Mouse (Mus musculus) testis, adult 10 weeks (tissue): ENCODE results near the gene Cyp39a1. TPM values are rescaled to one million over a fixed set of nuclear protein-coding genes. Genes with fewer than 3 reads are reported as not detected.

Source experiments
- polyA plus RNA-seq: library from polyadenylated mRNA; stranded (reverse); fragments of 350-450 nt; fragmentation: Illumina TruSeq; extraction: RNeasy Lipid Tissue Mini Kit (QIAGEN cat#74804); gene quantifications from one replicate; pipeline ENCODE4 v1.2.3, GENCODE M21; 2014; ENCODE audit warnings: low read depth, low replicate concordance

Cyp39a1 gene
- 9.1 TPM for polyA plus RNA-seq

DNA sequence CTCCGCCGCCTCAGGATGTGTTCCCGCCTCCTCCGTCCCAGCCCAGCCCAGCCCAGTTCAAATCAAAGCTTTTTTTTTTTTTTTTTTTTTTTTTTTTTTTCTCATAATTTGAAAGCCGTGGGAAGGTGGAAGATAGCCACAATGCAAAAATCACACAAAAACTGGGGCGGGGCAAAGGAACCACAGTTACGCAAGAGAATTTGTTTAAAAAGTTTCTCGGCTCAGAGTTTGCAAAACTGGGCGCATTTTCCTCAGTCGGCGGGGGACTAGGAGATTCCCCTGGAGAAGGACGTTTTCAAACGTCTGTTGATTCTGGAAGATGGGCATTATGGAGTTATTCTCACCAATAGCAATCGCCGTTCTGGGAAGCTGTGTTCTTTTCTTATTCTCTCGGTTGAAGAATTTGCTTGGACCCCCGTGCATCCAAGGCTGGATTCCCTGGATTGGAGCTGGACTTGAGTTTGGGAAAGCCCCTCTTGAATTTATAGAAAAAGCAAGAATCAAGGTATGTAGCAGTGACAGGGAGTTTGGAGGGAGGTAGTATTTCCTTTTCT is at the start of gene Cyp39a1:
TSS of gene Cyp39a1 (plus strand) at position 136 of the 554 bp plus-strand sequence.

DNA sequence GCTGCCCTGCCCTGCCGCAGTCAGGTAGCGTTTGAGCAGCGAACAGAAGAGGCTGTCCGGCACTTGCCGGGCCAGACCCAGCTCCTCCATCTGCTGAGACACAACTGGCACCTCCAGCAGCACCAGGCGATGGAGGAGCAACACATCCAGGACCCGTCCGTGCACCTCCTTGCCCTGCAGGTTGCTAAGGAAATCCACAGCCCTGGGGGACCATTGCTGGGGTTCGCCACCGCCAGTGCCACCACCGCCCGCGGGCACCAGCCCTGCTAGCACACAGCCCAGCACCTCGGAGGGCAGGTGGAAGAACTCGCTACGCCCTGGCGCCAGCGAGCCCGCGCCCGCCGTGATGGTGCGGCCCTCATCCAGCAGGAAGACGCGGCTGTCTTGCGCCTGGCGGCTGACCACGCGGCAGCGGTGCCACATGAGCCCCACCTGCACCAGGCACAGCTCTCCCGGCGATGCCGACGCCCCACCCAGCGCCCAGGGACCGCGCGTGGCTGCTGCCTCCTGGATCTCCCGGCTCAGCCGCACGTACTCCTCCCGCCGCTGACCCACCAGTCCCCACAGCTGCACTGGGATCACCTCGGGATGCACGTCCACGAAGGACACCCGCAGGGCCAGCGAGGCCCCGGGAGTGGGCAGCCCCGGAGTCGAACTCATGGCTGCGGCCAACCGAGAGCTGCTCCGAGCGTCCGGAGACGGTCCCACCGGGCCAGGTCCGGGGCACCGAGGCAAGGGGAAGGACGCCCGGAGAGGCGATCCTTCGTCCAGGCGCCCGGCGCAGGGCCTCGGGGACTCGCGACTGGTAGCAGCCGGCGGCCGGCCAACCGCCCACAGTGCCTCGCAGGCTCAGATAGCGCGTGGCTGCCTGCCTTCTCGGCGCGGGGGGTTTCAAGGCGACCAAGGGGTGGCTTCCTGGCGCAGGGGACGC is 37.5 kb upstream of the Cyp39a1 start, which contains the start of gene Tdrd6:
TSS of gene Tdrd6 (minus strand) at position 804 of the 931 bp plus-strand sequence.

DNA sequence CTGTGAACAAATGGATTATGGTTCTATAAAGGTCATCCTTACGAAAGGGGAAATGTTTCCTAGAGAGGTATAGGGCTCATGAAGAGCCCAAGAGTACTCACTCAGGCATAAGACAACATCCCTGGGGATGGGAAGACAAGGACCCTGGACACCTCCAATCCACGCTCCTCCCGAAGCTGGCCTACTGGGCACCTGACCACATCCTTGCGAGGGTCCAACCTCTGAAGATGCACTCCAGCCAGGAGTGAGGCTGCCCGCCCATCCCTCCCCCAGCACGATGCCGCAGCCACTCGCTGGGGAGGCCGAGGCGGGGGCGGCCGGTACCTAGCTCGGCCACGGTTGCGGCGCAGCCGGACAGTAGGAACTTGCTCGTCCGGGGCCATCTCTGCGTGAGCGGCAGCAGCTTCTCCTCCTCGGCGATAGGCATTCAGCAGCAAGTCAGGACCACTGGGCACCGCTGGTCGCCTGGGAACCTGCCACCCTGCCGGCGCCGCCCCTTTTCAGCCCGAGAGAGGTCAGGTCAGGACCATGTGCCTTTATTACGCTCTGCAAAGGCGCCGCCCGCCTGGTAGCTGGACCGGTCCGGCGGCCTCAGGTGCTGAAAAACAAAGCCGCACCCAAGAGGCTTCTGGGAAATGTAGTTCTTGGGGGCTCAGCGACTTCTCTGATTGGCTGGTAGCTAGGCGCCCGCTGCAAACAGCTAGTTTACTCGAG is 492 bp upstream of the Cyp39a1 start, which contains the start of gene Slc25a27:
TSS of gene Slc25a27 (minus strand) at position 639 of the 714 bp plus-strand sequence.

Other genes starting within 250 kb of the Cyp39a1 start
- gene Mep1a, start 164.6 kb upstream of the Cyp39a1 start, polyA plus RNA-seq: 0.08 TPM
- not detected for gene Ankrd66, start 123.8 kb upstream of the Cyp39a1 start, polyA plus RNA-seq
- gene Pla2g7, start 99.3 kb upstream of the Cyp39a1 start, polyA plus RNA-seq: 73.2 TPM
- gene Tdrd6, start 37.1 kb upstream of the Cyp39a1 start, polyA plus RNA-seq: 271 TPM
- gene Slc25a27, start 211 bp upstream of the Cyp39a1 start, polyA plus RNA-seq: 5.0 TPM
- gene Rcan2, start 133.9 kb downstream of the Cyp39a1 start, polyA plus RNA-seq: 4.9 TPM